Mouse (Mus musculus): ENCODE measurements around the gene Pard3.
A peak's percentile ranks its signal among the peaks of the same experiment; 100 is the strongest.

Pard3 gene

GRCm38 (mm10) chr8:127229325-127230232, 165.9 kb downstream of the Pard3 start:
- no peak for DNase-seq (ENCODE audit: low read depth, low spot score)

DNA sequence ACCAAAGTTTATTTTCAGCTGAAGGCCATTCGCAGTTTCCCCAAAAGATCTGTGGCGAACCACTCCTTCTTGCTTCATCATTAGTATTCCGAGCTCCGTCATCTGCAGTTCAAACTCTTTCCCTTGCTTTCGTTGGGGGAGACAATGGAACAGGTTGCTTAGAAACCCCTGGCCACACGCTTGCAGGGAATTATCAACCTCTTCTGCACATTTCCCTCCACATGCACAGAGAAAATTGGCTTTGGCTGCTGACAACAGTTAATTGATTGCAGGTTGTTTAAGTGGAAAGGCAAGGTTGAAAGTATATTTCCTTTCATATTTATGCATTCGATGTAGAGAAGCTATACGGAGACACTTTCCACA, 166.5 kb downstream of the Pard3 start:
- DNase-seq (ENCODE audit: low read depth, low spot score): no peak

DNA sequence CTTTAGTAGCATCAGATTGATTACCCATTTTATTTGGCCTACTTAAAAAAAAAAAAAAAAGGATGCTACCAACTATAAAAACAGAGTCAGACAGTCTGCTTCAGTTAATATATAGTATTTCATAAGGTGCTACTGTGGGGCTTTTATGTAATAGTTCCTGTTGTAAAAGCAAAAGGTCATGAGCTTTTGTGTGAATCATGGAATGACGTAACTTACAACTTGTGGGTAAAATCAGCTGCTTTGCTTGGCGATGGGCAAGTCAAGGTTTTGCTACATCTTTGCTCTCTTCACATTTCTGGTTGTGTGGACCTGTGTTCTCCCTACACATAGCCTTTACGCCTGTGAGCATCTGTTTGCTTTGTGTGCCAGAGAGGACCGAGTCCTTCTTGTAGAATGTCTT, 179.7 kb downstream of the Pard3 start:
- DNase-seq (ENCODE audit: low read depth, low spot score): peak; percentile 58

DNA sequence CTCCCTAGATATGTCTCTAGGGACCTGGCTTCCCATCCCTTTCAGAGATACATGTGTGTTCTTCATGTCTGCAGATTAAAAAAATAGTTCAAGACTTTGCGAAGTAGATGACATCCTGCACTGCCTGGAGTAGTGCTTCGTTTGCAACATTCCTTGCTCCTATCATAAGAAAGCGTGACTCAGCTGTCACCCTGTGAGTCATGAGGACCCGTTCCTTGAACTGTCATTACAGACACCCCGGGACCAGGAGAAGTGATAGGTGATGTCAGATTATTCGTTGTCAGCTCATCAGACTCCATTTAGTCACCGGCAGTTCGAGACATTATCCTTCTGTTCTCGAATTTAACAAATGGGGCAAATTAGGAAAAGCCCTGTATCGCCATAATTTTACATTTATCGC, 180.1 kb downstream of the Pard3 start:
- peak; percentile 25 for DNase-seq (ENCODE audit: low read depth, low spot score)

GRCm38 (mm10) chr8:127250746-127251145, 187.1 kb downstream of the Pard3 start:
- no peak for DNase-seq (ENCODE audit: low read depth, low spot score)

DNA sequence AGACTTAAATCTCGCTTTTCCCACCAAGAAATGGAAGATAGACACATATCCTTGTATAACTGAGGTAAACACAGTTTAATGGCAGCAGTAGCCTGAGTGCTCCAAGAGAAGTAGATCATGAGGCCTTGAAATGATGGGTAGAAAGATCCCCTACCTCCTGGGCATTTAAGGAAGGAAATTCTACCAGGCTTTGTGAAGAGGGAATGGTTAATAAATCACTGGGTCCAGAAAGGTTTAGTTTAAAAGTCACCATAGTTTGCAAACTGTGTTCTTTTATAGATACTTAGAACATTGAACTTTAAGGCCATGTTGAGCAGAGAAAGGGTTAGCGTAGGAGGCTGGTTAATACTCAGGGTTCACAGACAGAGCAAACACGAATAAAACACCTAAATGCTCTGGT, 187.8 kb downstream of the Pard3 start:
- DNase-seq (ENCODE audit: low read depth, low spot score): no peak

GRCm38 (mm10) chr8:127251985-127252384, 188.3 kb downstream of the Pard3 start:
- DNase-seq (ENCODE audit: low read depth, low spot score): no peak

DNA sequence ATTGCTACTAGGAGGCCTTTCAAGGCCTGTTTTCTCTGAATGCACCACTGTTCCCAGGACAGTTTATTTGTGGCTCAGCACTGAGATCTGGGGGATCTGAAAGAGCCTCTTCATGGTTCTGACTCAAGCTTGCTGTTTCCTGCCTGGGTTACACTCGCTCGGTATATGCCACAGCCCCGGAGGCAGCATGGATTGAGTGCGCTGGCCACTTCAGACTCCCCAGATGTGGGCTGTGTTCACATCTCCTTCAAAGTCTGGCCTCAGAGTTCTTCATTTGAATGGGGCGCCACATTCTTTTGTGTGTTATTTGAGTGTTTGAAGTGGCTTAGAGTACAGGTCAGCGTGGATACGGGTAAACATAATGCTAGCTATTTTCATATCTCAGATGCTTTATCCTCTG, 190.9 kb downstream of the Pard3 start:
- no peak for DNase-seq (ENCODE audit: low read depth, low spot score)

DNA sequence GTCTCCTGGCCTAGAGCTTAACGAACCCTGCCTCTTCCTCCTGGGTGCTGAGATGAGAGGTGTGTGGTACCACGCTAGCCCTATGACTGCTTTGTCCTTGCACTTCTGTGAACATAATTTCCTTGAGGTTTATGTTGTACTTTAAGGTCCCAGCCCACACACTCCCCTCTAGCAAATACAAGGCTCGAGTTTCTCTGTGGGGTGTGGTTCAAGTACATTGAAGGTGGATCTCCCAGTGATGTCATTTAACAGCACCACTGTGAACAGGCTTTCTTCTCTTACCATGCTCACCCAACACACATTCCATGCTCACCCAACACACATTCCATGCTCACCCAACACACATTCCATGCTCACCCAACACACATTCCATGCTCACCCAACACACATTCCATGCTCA, 193.4 kb downstream of the Pard3 start:
- DNase-seq (ENCODE audit: low read depth, low spot score): no peak

- DNase-seq (ENCODE audit: low read depth, low spot score): no peak
These were observed 197.4 kb downstream of the Pard3 start for GRCm38 (mm10) chr8:127261051-127261450.

DNA sequence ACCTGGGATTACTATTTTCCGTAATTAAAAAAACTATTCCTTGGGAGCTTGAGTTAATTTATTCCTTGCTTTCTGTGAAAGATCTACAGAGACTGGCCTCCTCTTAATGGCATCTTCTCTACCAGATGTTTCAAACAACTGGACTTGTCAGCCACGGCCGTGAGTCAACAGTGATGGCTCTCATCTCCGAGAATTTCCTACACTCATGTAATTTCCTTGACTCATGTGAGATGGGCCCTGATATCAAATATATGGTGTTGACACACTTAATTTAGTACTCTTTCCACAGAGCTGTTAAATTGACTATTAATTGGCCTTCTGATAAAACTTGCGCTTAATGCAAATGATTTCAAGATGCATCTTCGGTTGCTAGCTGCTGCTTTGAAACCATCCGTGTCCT, 198.3 kb downstream of the Pard3 start:
- DNase-seq (ENCODE audit: low read depth, low spot score): no peak

GRCm38 (mm10) chr8:127262436-127262835, 198.7 kb downstream of the Pard3 start:
- DNase-seq (ENCODE audit: low read depth, low spot score): no peak

- no peak for DNase-seq (ENCODE audit: low read depth, low spot score)
These were observed 199.2 kb downstream of the Pard3 start for GRCm38 (mm10) chr8:127262926-127263325.

GRCm38 (mm10) chr8:127263457-127263856, 199.8 kb downstream of the Pard3 start:
- no peak for DNase-seq (ENCODE audit: low read depth, low spot score)

DNA sequence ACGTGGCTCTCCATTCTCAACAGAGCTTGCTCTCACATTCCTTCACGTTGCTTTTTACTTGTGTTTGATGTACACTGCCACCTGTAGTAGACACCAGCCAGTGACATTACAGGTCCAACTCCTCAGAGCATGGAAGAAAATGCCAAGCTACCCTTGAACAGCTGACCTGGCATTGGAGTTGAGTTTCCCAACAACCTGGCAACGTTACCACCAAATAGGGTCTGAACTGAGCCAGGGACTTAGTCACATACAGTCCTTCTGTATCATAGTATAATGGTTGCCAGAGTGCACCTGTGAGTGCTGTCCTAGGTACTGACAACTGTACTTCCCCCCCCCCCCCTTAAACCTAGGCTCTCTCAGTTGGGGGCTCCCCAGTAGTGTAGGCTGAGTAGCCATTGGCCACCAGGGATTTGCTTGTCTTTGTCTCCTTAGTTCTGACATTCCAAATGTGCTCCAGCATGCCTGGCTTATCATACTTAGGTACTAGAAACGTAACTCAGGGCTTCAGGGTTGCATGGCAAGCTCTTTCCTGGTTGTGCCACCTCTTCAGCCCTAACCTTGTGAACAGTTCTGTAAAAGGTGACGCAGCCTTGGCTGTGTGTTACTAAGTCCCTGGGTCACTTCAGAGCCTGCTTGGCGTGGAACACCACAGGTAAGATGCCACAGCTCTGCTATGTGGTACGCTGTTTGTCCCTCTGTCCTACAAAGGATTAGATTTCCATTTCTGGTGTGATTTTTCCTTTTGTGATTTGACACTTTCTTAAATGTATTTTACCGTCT, 201.2 kb downstream of the Pard3 start:
- DNase-seq (ENCODE audit: low read depth, low spot score): no peak

DNA sequence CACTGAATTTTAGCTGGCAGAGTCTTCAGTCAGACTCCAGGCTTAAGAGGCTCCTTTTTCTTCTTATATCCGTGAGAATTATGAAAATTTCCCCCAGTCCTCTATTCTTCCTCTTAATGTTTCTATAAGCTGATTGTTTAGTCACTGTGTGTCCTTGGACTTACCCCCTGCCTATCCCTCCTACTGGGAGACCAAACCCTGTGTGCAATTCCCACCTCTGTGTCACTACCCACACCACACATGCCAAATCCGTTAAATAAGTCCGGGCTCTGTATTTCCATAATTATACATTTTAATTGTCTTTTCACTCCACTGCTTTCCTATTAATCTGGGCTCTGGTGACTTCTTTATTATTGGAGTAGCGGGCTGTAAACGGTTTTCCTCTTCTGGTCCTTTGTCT, 203.1 kb downstream of the Pard3 start:
- no peak for DNase-seq (ENCODE audit: low read depth, low spot score)

DNA sequence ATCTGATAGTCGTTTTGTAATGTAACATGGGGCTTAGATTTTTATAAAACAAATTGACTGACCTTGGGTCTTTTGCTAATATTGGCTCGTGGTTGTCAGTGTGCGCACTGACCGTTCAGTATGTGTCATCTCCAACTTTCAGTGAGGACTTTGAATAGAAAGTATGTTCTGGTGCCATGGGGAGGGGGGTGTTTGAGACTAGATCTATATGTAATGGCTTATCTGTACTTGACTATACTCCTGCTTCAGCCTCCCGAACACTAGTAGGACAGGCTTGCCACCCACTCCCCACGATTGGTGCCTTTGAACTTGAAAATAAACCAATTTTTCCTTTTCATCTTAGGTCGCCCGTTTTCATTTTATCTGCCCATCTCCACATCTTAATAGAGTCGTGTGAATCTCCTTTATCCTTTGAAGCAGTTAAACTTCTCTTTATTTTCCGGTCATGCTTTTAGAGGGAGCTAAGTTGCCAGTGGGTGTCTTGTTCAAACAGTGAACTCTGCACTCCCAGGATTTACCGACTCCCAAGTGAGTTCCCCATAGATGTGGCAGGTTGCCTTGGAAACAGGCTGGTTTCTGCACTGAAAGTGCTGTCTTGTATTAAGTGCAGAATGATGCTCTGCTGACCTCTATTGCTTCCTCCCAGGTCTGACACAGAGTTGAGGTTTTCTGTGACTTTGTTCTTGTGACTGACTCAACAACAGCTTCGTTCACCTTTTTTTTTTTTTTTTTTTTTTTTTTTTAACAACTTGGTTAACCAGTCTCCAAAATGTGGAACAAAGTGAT, 204.7 kb downstream of the Pard3 start:
- peak; percentile 22 for DNase-seq (ENCODE audit: low read depth, low spot score)

GRCm38 (mm10) chr8:127269082-127269747, 205.5 kb downstream of the Pard3 start:
- peak; percentile 25 for DNase-seq (ENCODE audit: low read depth, low spot score)

DNA sequence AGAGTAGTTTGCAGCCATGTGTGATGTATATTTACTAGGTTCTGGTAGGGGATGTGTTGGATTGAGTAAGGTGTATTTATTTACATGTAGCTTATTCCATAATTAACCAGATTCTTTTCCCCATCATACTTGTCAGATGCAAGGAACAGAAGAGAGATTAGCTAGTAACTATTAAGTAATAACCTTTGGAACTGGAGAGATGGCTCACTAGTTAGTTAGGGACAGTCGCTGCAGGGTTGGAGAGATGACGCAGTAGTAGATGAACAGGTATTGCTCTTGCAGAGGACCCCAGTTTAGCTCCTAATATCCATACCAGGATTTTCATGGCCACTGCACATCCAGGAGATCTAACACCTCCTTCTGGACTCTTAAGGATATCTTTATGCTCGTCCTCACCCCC, 207.5 kb downstream of the Pard3 start:
- DNase-seq (ENCODE audit: low read depth, low spot score): no peak

- DNase-seq (ENCODE audit: low read depth, low spot score): no peak
These were observed 216.7 kb downstream of the Pard3 start for GRCm38 (mm10) chr8:127280299-127280974.

DNA sequence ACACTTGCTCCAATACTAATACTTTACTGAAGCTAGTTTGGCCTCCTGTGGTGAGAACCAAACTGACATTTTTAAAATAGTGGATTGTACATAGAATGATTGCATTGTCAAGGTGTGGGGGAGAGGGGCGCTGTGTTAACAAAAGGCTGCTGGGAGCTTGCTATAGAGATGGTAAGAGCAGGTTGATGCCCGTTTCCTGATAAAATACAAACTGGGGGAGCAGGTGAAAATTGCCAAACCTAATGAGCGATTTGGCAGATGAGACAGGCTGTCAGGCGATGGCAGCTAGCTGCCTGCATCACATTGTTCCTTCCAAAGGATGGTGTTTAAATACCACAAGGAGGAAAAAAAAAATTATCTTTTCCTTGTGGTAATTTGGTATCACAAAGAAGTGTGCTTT, 217.3 kb downstream of the Pard3 start:
- no peak for DNase-seq (ENCODE audit: low read depth, low spot score)
